Mouse (Mus musculus) heart, adult 2 months (tissue): ENCODE results near the gene Slc44a3. TPM values are rescaled to one million over a fixed set of nuclear protein-coding genes. Genes with fewer than 3 reads are reported as not detected.
A peak's percentile ranks its signal among the peaks of the same experiment; 100 is the strongest.

ENCODE experiments used
- DNase-seq, 2 experiments: peaks; one replicate each; pipeline ENCODE4 v3.0.0; 2021
- H3K27ac ChIP-seq: fragments of 200-600 bp; 2 replicates; pipeline ENCODE4 v1.8.1; 2022
- H3K27me3 ChIP-seq: fragments of 200-500 bp; 2 replicates; pipeline ENCODE4 v1.6.1; 2012; ENCODE audit warnings: mild to moderate bottlenecking, low read length, inconsistent platforms, mixed read lengths; ENCODE audit not compliant: control insufficient read depth, insufficient read depth
- H3K36me3 ChIP-seq: fragments of 200-500 bp; 2 replicates; pipeline ENCODE4 v1.6.1; 2012; ENCODE audit warnings: low read length, inconsistent platforms; ENCODE audit not compliant: control insufficient read depth, insufficient read depth
- H3K4me1 ChIP-seq: fragments of 200-500 bp; 2 replicates; pipeline ENCODE4 v1.6.1; 2011; ENCODE audit warnings: low read length; ENCODE audit not compliant: control insufficient read depth, insufficient read depth
- H3K4me3 ChIP-seq: fragments of 200-600 bp; 2 replicates; pipeline ENCODE4 v1.8.1; 2022
- H3K79me2 ChIP-seq: fragments of 200-500 bp; replicated peaks from 2 replicates; pipeline ENCODE4 v1.6.1; 2012; ENCODE audit warnings: mild to moderate bottlenecking, inconsistent platforms, low read length, moderate library complexity, mixed read lengths; ENCODE audit not compliant: control insufficient read depth, insufficient read depth
- H3K9ac ChIP-seq: fragments of 200-500 bp; 2 replicates; pipeline ENCODE4 v1.6.1; 2012; ENCODE audit warnings: low read depth, mild to moderate bottlenecking, control low read depth, inconsistent platforms, low read length, mixed read lengths
- CTCF ChIP-seq: fragments of 200-600 bp; IDR thresholded peaks from 2 replicates; pipeline ENCODE4 v1.8.1; 2022; ENCODE audit warnings: antibody characterized with exemption, mild to moderate bottlenecking, moderate library complexity
- EP300 ChIP-seq: fragments of 200-500 bp; IDR thresholded peaks from 2 replicates; pipeline ENCODE4 v1.6.1; 2011; ENCODE audit warnings: low read depth, low read length, control low read depth; ENCODE audit not compliant: insufficient read depth
- POLR2A ChIP-seq: fragments of 200-500 bp; IDR thresholded peaks from 2 replicates; pipeline ENCODE4 v1.6.1; 2011; ENCODE audit warnings: mild to moderate bottlenecking, low read depth, low read length, control low read depth; ENCODE audit not compliant: insufficient read depth
- WGBS: fragments of 180-500 bp; shearing (Covaris S2); methylation state at CpG from one replicate; pipeline ENCODE4 v1.1.7; 2018; 5-methylcytosine and 5-hydroxymethylcytosine counted together
- intact Hi-C: fragments of 180-260 bp; cut with DNase I; formaldehyde crosslinking; loops from one replicate; pipeline ENCODE4 v1.15.1; 2025
- polyA plus RNA-seq: library from polyadenylated mRNA; depleted of rRNA; stranded (reverse); fragments of >200 nt; gene quantifications from 2 replicates; pipeline ENCODE4 v1.2.3, GENCODE M21; 2012
- total RNA-seq, 2 experiments: library from RNA; stranded (reverse); gene quantifications; 2 replicates each; pipeline ENCODE4 v1.2.3; 2021

Slc44a3 gene
- total and polyA plus RNA-seq, 3 experiments = 1.1 TPM; not detected in 2

DNA sequence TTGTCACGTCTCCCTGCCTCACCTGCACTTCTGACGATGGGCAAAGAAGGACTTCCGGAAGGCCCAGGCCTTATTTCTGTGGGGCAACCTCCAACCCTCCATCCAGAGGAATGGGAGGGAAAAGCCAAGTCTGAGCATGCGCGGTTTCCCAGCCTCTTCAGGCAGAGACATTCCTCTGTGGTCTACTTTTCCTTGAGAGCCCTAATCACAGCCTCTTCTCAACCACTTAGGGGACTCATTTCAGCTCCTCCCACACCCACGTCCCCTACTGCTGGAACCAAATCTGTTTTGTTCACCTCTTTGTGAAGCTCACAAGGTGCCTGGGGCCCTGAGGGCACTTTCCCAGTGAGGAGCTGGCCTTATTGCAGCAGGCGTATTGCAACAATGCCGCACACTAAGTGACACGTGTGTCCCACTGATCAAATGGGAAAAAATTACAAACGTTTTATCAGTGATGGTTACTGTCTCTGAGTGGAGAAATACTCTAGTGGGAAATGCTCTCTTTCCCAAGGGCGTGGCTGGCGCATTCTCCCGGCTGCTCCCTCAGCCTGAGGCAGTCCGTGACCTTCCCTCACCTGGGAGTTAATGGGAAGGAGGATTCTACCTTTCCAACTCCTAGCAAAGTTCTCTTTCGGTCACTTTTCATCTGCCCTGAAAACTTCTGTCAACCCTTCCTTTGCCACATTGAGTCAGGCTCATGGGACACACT, 27.4 kb upstream of the Slc44a3 start:
- H3K79me2 ChIP-seq = no peaks in the 10 kb centered on the region
- no peak for TF ChIP-seq CTCF
- TF ChIP-seq POLR2A = no peak
- no peak for TF ChIP-seq EP300
- H3K27me3 ChIP-seq = no peaks in the 10 kb centered on the region
- no peaks in the 10 kb centered on the region for H3K4me1 ChIP-seq
- WGBS = 91% methylated on average over 15 of the region's 15 CpGs
- H3K27ac ChIP-seq = no peak overlapping the region
- no peak overlapping the region for H3K4me3 ChIP-seq
- intact Hi-C loops = no loop called here
- H3K9ac ChIP-seq = no peak overlapping the region
- no peaks in the 10 kb centered on the region for H3K36me3 ChIP-seq
- no peak for DNase-seq

- intact Hi-C loops = no loop called here
- TF ChIP-seq CTCF (no peak), EP300 (no peak), POLR2A (no peak)
- DNase-seq = no peak
These were observed 26.7 kb upstream of the Slc44a3 start for GRCm38 (mm10) chr3:121558861-121559260.

GRCm38 (mm10) chr3:121556304-121556703, 24.1 kb upstream of the Slc44a3 start:
- TF ChIP-seq POLR2A (no peak), EP300 (no peak), CTCF (no peak)
- no peaks in the 10 kb centered on the region for H3K27me3 ChIP-seq
- intact Hi-C loops = no loop called here
- DNase-seq = no peak
- 68% methylated on average over 7 of the region's 7 CpGs for WGBS
- H3K9ac ChIP-seq = no peak overlapping the region
- H3K79me2 ChIP-seq = no peaks in the 10 kb centered on the region
- no peaks in the 10 kb centered on the region for H3K36me3 ChIP-seq
- H3K27ac ChIP-seq = no peak overlapping the region
- no peak overlapping the region for H3K4me3 ChIP-seq
- H3K4me1 ChIP-seq = no peaks in the 10 kb centered on the region

More at GRCm38 (mm10) chr3:121558861-121559260, 26.7 kb upstream of the Slc44a3 start:
- Histone ChIP-seq H3K27ac (no peak overlapping the region), H3K36me3 (no peaks in the 10 kb centered on the region), H3K27me3 (no peaks in the 10 kb centered on the region), H3K4me1 (no peaks in the 10 kb centered on the region), H3K79me2 (no peaks in the 10 kb centered on the region), H3K9ac (no peak overlapping the region), H3K4me3 (no peak overlapping the region)
- 80% methylated on average over 8 of the region's 8 CpGs for WGBS

DNA sequence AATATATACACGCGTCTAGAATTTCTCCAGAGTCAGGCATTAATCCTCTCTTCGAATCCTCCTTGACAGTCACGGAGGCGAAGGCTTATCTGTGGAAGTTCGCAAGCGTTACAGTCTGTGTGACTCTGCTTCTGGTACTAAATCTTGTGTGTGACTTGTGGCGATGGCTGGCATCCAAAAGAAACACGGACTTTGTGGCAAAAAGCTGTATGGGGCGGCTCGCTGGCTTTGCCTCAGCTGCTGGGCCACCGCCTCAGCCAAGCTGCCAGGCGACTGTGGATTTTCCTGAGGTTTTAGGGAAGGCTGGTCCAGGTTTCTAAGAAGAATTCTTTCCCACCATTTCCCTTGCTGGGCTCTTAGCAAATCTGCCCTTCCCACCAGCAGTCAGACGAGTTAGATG, 21.1 kb upstream of the Slc44a3 start:
- no peaks in the 10 kb centered on the region for H3K4me1 ChIP-seq
- no peaks in the 10 kb centered on the region for H3K79me2 ChIP-seq
- H3K27ac ChIP-seq = no peak overlapping the region
- 66% methylated on average over 14 of the region's 14 CpGs for WGBS
- no peaks in the 10 kb centered on the region for H3K27me3 ChIP-seq
- no peak overlapping the region for H3K4me3 ChIP-seq
- no peak for DNase-seq
- no peaks in the 10 kb centered on the region for H3K36me3 ChIP-seq
- no peak overlapping the region for H3K9ac ChIP-seq
- intact Hi-C loops = no loop called here
- TF ChIP-seq CTCF (no peak), POLR2A (no peak), EP300 (no peak)

DNA sequence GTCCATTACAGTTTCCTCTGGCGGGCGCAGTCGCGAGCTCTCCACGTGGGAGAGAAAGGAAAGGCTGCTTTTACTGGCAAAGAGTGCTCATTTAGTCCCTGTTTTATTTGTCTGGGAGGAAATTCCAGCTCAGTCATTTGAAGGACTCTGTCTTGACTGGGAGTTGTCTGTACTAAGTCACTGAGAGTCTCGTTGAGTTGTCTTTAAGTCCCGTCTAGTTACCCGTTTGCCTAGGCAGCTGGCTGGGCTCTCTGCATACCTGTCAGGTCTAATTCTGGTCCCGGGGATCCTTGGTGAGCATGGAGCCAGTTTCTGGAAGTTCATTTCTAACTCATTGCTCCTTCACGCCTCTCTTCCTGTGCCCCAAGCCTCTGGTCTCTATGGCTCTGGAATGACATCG, 20.5 kb upstream of the Slc44a3 start:
- DNase-seq = no peak
- Histone ChIP-seq H3K27me3 (no peaks in the 10 kb centered on the region), H3K36me3 (no peaks in the 10 kb centered on the region), H3K27ac (no peak overlapping the region), H3K79me2 (no peaks in the 10 kb centered on the region), H3K4me1 (peaks cover 2% of the 10 kb centered on the region), H3K4me3 (no peak overlapping the region), H3K9ac (no peak overlapping the region)
- TF ChIP-seq POLR2A (no peak), EP300 (no peak), CTCF (no peak)
- intact Hi-C loops = no loop called here
- WGBS = 38% methylated on average over 11 of the region's 11 CpGs

GRCm38 (mm10) chr3:121550370-121550769, 18.2 kb upstream of the Slc44a3 start:
- 8% methylated on average over 1 of the region's 1 CpGs for WGBS
- TF ChIP-seq EP300 (0 out of 2 replicates have a peak, but pooled peaks have one; percentile 12), POLR2A (no peak), CTCF (peak; percentile 83)
- peak in 1 of 2 experiments; percentile 56 for DNase-seq
- peaks cover 7% of the 10 kb centered on the region for H3K4me1 ChIP-seq
- H3K27me3 ChIP-seq = 0 out of 2 replicates have a peak, but pooled peaks cover 1% of the 10 kb centered on the region
- no peak overlapping the region for H3K9ac ChIP-seq
- no peak overlapping the region for H3K27ac ChIP-seq
- H3K79me2 ChIP-seq = no peaks in the 10 kb centered on the region
- H3K4me3 ChIP-seq = no peak overlapping the region
- H3K36me3 ChIP-seq = no peaks in the 10 kb centered on the region
- intact Hi-C loops = loop anchor here (2.0 kb wide), 1 partner anchor 212 kb away; no protein-coding TSS in a partner anchor
